Mouse (Mus musculus) limb, embryonic 11.5 days (tissue): ENCODE data around the gene Kctd11. TPM values are rescaled to one million over a fixed set of nuclear protein-coding genes. Genes with fewer than 3 reads are reported as not detected.
"Not testable (repeated sequence)": the region's sequence is repeated elsewhere in the genome, so short reads cannot be mapped to it uniquely, and the experiment has no call there.

Experiments
- ATAC-seq: fragments of 200-750 bp; cut with Nextera tagmentation; 2 replicates; pipeline ENCODE4 v1.8.0; 2017; ENCODE audit warnings: low read depth; ENCODE audit not compliant: insufficient number of reproducible peaks, low FRiP score, low TSS enrichment
- DNase-seq: peaks from one replicate; pipeline ENCODE4 v3.0.0-alpha.2; 2015; ENCODE audit warnings: low spot score
- H3K27ac ChIP-seq: fragments of 300-500 bp; sonication (generic); replicated peaks from 2 replicates; pipeline ENCODE4 v1.5.1; 2014; ENCODE audit warnings: low read depth, mild to moderate bottlenecking, low read length
- H3K27me3 ChIP-seq: fragments of 300-500 bp; sonication (generic); 2 replicates; pipeline ENCODE4 v1.6.1; 2014; ENCODE audit warnings: mild to moderate bottlenecking, low read length, mixed read lengths; ENCODE audit not compliant: control insufficient read depth, insufficient read depth
- H3K36me3 ChIP-seq: fragments of 300-500 bp; sonication (generic); 2 replicates; pipeline ENCODE4 v1.6.1; 2014; ENCODE audit warnings: mild to moderate bottlenecking, low read length, moderate library complexity, mixed read lengths; ENCODE audit not compliant: control insufficient read depth, insufficient read depth
- H3K4me1 ChIP-seq: fragments of 300-500 bp; sonication (generic); 2 replicates; pipeline ENCODE4 v1.6.1; 2014; ENCODE audit warnings: low read length, mixed read lengths; ENCODE audit not compliant: control insufficient read depth, insufficient read depth
- H3K4me2 ChIP-seq: fragments of 300-500 bp; sonication (generic); 2 replicates; pipeline ENCODE4 v1.6.1; 2014; ENCODE audit warnings: low read depth, mild to moderate bottlenecking, moderate library complexity; ENCODE audit not compliant: severe bottlenecking
- H3K4me3 ChIP-seq: fragments of 300-500 bp; sonication (generic); 2 replicates; pipeline ENCODE4 v1.5.1; 2014; ENCODE audit warnings: low read depth, low read length
- H3K9ac ChIP-seq: fragments of 300-500 bp; sonication (generic); 2 replicates; pipeline ENCODE4 v1.6.1; 2014; ENCODE audit warnings: mild to moderate bottlenecking, low read length
- H3K9me3 ChIP-seq: fragments of 300-500 bp; sonication (generic); 2 replicates; pipeline ENCODE4 v1.6.1; 2016; ENCODE audit warnings: low read length; ENCODE audit not compliant: control insufficient read depth
- WGBS: fragments of 180-500 bp; shearing (Covaris S2); extraction: QIAGEN DNeasy Blood & Tissue Kit; methylation state at CpG from one replicate; pipeline ENCODE4 v1.1.7; 2014; 5-methylcytosine and 5-hydroxymethylcytosine counted together
- polyA plus RNA-seq: library from polyadenylated mRNA; unstranded; fragments of >200 nt; fragmentation: Nextera tagmentation; extraction: Ambion mirVana; gene quantifications from 2 replicates; pipeline ENCODE4 v1.2.1, GENCODE M21; 2014

Gene Kctd11
- polyA plus RNA-seq, 1 experiment from 2014 or later = 3.7 TPM

GRCm38 (mm10) chr11:69872451-69872850, 8.8 kb downstream of the Kctd11 start:
- Histone ChIP-seq H3K36me3 (no peaks in the 10 kb centered on the region), H3K27me3 (no peaks in the 10 kb centered on the region), H3K9ac (no peak overlapping the region), H3K4me3 (no peak overlapping the region), H3K4me2 (no peak overlapping the region), H3K9me3 (no peaks in the 10 kb centered on the region), H3K4me1 (no peaks in the 10 kb centered on the region), H3K27ac (no peak overlapping the region)
- no peak for ATAC-seq
- WGBS = 70% methylated on average over 4 of the region's 4 CpGs
- no peak for DNase-seq

- H3K4me1 ChIP-seq = no peaks in the 10 kb centered on the region
- no peak overlapping the region for H3K4me3 ChIP-seq
- 89% methylated on average over 7 of the region's 7 CpGs for WGBS
- H3K36me3 ChIP-seq = no peaks in the 10 kb centered on the region
- H3K9ac ChIP-seq = no peak overlapping the region
- H3K27ac ChIP-seq = no peak overlapping the region
- H3K4me2 ChIP-seq = no peak overlapping the region
- no peaks in the 10 kb centered on the region for H3K27me3 ChIP-seq
- no peak for DNase-seq
- H3K9me3 ChIP-seq = no peaks in the 10 kb centered on the region
- no peak for ATAC-seq
These were observed 9.4 kb downstream of the Kctd11 start for GRCm38 (mm10) chr11:69871822-69872221.

GRCm38 (mm10) chr11:69870289-69871069, 10.7 kb downstream of the Kctd11 start:
- WGBS = 91% methylated on average over 2 of the region's 2 CpGs
- H3K27me3 ChIP-seq = no peaks in the 10 kb centered on the region

GRCm38 (mm10) chr11:69867335-69867734, 13.9 kb downstream of the Kctd11 start:
- H3K36me3 ChIP-seq = no peaks in the 10 kb centered on the region
- H3K27me3 ChIP-seq = no peaks in the 10 kb centered on the region
- H3K27ac ChIP-seq = no peak overlapping the region
- 72% methylated on average over 9 of the region's 9 CpGs for WGBS
- ATAC-seq = no peak
- no peaks in the 10 kb centered on the region for H3K9me3 ChIP-seq
- no peaks in the 10 kb centered on the region for H3K4me1 ChIP-seq
- H3K9ac ChIP-seq = no peak overlapping the region
- no peak overlapping the region for H3K4me2 ChIP-seq
- DNase-seq = no peak
- H3K4me3 ChIP-seq = no peak overlapping the region

More at GRCm38 (mm10) chr11:69870289-69871069, 10.7 kb downstream of the Kctd11 start:
- Histone ChIP-seq H3K36me3 (no peaks in the 10 kb centered on the region), H3K9me3 (no peaks in the 10 kb centered on the region), H3K4me2 (no peak overlapping the region), H3K4me1 (no peaks in the 10 kb centered on the region), H3K4me3 (no peak overlapping the region), H3K9ac (no peak overlapping the region), H3K27ac (no peak overlapping the region)
- no peak for DNase-seq
- no peak for ATAC-seq

- no peak overlapping the region for H3K4me3 ChIP-seq
- H3K27ac ChIP-seq = no peak overlapping the region
- no peak overlapping the region for H3K9ac ChIP-seq
- H3K4me1 ChIP-seq = no peaks in the 10 kb centered on the region
- no peaks in the 10 kb centered on the region for H3K27me3 ChIP-seq
- 78% methylated on average over 9 of the region's 9 CpGs for WGBS
- H3K4me2 ChIP-seq = no peak overlapping the region
- H3K9me3 ChIP-seq = no peaks in the 10 kb centered on the region
- DNase-seq (no peak), ATAC-seq (no peak)
- H3K36me3 ChIP-seq = no peaks in the 10 kb centered on the region
These were observed 15.6 kb downstream of the Kctd11 start for GRCm38 (mm10) chr11:69865561-69865960.

- Histone ChIP-seq H3K9ac (no peak overlapping the region), H3K27ac (no peak overlapping the region), H3K9me3 (no peaks in the 10 kb centered on the region), H3K27me3 (peaks cover under 1% of the 10 kb centered on the region), H3K4me2 (no peak overlapping the region), H3K4me1 (no peaks in the 10 kb centered on the region), H3K4me3 (no peak overlapping the region), H3K36me3 (no peaks in the 10 kb centered on the region)
- 55% methylated on average over 8 of the region's 8 CpGs for WGBS
- DNase-seq = no peak
- ATAC-seq = no peak
These were observed 16.9 kb downstream of the Kctd11 start for GRCm38 (mm10) chr11:69864138-69864860.

GRCm38 (mm10) chr11:69863729-69864128, 17.5 kb downstream of the Kctd11 start:
- not testable (repeated sequence) for DNase-seq, H3K9me3 ChIP-seq, H3K27ac ChIP-seq, H3K4me2 ChIP-seq, H3K4me1 ChIP-seq, H3K4me3 ChIP-seq, H3K9ac ChIP-seq, H3K36me3 ChIP-seq, H3K27me3 ChIP-seq, ATAC-seq
- WGBS = 85% methylated on average over 3 of the region's 3 CpGs

- Histone ChIP-seq H3K36me3 (no peaks in the 10 kb centered on the region), H3K27ac (no peak within 1 kb of the TSS), H3K9me3 (no peaks in the 10 kb centered on the region), H3K4me3 (no peak within 1 kb of the TSS), H3K4me1 (no peaks in the 10 kb centered on the region), H3K4me2 (no peak within 1 kb of the TSS), H3K9ac (no peak within 1 kb of the TSS), H3K27me3 (peaks cover 18% of the 10 kb centered on the region)
- WGBS = 19% methylated on average over 29 of the region's 30 CpGs
- no peak for ATAC-seq
- DNase-seq = no peak
These were observed 22.9 kb downstream of the Kctd11 start, which contains the start of gene Tnk1 for GRCm38 (mm10) chr11:69858113-69858998. Gene Tnk1 (minus strand): TSS chr11:69858730.
